Mouse (Mus musculus) lung, embryonic 14.5 days (tissue): ENCODE measurements around the gene Cacna1g. TPM values are rescaled to one million over a fixed set of nuclear protein-coding genes. Genes with fewer than 3 reads are reported as not detected.

Experiments used
- ATAC-seq: fragments of 200-750 bp; cut with Nextera tagmentation; 2 replicates; pipeline ENCODE4 v1.8.0; 2017; ENCODE audit warnings: mild to moderate bottlenecking, moderate TSS enrichment, moderate library complexity; ENCODE audit not compliant: insufficient read depth
- DNase-seq: peaks from one replicate; pipeline ENCODE4 v3.0.0-alpha.2; 2015
- H3K27ac ChIP-seq: fragments of 300-500 bp; sonication (generic); 2 replicates; pipeline ENCODE4 v1.5.1; 2014; ENCODE audit warnings: low read depth, mild to moderate bottlenecking, moderate library complexity
- H3K27me3 ChIP-seq: fragments of 300-500 bp; sonication (generic); 2 replicates; pipeline ENCODE4 v1.6.1; 2014; ENCODE audit warnings: low read length, control low read depth; ENCODE audit not compliant: insufficient read depth
- H3K36me3 ChIP-seq: fragments of 300-500 bp; sonication (generic); 2 replicates; pipeline ENCODE4 v1.6.1; 2014; ENCODE audit warnings: control low read depth; ENCODE audit not compliant: insufficient read depth
- H3K4me1 ChIP-seq: fragments of 300-500 bp; sonication (generic); 2 replicates; pipeline ENCODE4 v1.6.1; 2014; ENCODE audit warnings: antibody characterized with exemption, control low read depth; ENCODE audit not compliant: insufficient read depth
- H3K4me2 ChIP-seq: fragments of 300-500 bp; sonication (generic); 2 replicates; pipeline ENCODE4 v1.6.1; 2014; ENCODE audit warnings: mild to moderate bottlenecking
- H3K4me3 ChIP-seq: fragments of 300-500 bp; sonication (generic); 2 replicates; pipeline ENCODE4 v1.5.1; 2014; ENCODE audit warnings: low read depth, low read length
- H3K9ac ChIP-seq: fragments of 300-500 bp; sonication (generic); 2 replicates; pipeline ENCODE4 v1.6.1; 2014
- H3K9me3 ChIP-seq: fragments of 300-500 bp; sonication (generic); 2 replicates; pipeline ENCODE4 v1.6.1; 2016; ENCODE audit warnings: low read depth, low read length, control low read depth
- CTCF ChIP-seq: IDR thresholded peaks from 2 replicates; pipeline ENCODE4 v1.5.1; 2016; ENCODE audit warnings: antibody characterized with exemption, low read depth
- WGBS: fragments of 180-500 bp; shearing (Covaris S2); extraction: QIAGEN DNeasy Blood & Tissue Kit; methylation state at CpG from one replicate; pipeline ENCODE4 v1.1.7; 2014; 5-methylcytosine and 5-hydroxymethylcytosine counted together
- polyA plus RNA-seq: library from polyadenylated mRNA; unstranded; fragments of >200 nt; fragmentation: Nextera tagmentation; extraction: Ambion mirVana; gene quantifications from 2 replicates; pipeline ENCODE4 v1.2.1, GENCODE M21; 2014

Gene Cacna1g
- polyA plus RNA-seq, 1 experiment from 2014 or later: 12.9 TPM

GRCm38 (mm10) chr11:94482738-94483137 is 8.7 kb upstream of the Cacna1g start:
- Histone ChIP-seq H3K9me3 (no peaks in the 10 kb centered on the region), H3K27ac (no peak overlapping the region), H3K36me3 (no peaks in the 10 kb centered on the region), H3K4me3 (no peak overlapping the region), H3K4me1 (no peaks in the 10 kb centered on the region), H3K27me3 (0 out of 2 replicates have a peak, but pooled peaks cover 5% of the 10 kb centered on the region), H3K4me2 (no peak overlapping the region), H3K9ac (no peak overlapping the region)
- DNase-seq: no peak
- 85% methylated on average over 11 of the region's 11 CpGs for WGBS
- TF ChIP-seq CTCF: no peak
- no peak for ATAC-seq

GRCm38 (mm10) chr11:94481963-94482362 is 8.0 kb upstream of the Cacna1g start:
- WGBS: 90% methylated on average over 7 of the region's 7 CpGs
- no peaks in the 10 kb centered on the region for H3K4me1 ChIP-seq
- no peaks in the 10 kb centered on the region for H3K9me3 ChIP-seq
- no peak overlapping the region for H3K4me3 ChIP-seq
- DNase-seq (no peak), ATAC-seq (no peak)
- no peak for TF ChIP-seq CTCF
- no peak overlapping the region for H3K4me2 ChIP-seq
- H3K9ac ChIP-seq: no peak overlapping the region
- H3K27me3 ChIP-seq: 0 out of 2 replicates have a peak, but pooled peaks cover 3% of the 10 kb centered on the region
- H3K27ac ChIP-seq: no peak overlapping the region
- no peaks in the 10 kb centered on the region for H3K36me3 ChIP-seq

- no peak overlapping the region for H3K27ac ChIP-seq
Measured at GRCm38 (mm10) chr11:94480382-94480781, 6.4 kb upstream of the Cacna1g start.

GRCm38 (mm10) chr11:94477651-94478050 is 3.7 kb upstream of the Cacna1g start:
- ATAC-seq: no peak
- Histone ChIP-seq H3K4me2 (no peak overlapping the region), H3K36me3 (no peaks in the 10 kb centered on the region), H3K27me3 (peaks cover 25% of the 10 kb centered on the region), H3K9me3 (no peaks in the 10 kb centered on the region), H3K9ac (no peak overlapping the region), H3K27ac (no peak overlapping the region), H3K4me3 (no peak overlapping the region), H3K4me1 (peaks cover 9% of the 10 kb centered on the region; the same call in 1 of the 2 replicates)
- 74% methylated on average over 6 of the region's 6 CpGs for WGBS
- TF ChIP-seq CTCF: no peak
- no peak for DNase-seq

More at GRCm38 (mm10) chr11:94480382-94480781, 6.4 kb upstream of the Cacna1g start:
- WGBS: 84% methylated on average over 9 of the region's 9 CpGs
- H3K9me3 ChIP-seq: no peaks in the 10 kb centered on the region
- H3K4me3 ChIP-seq: no peak overlapping the region
- TF ChIP-seq CTCF: no peak
- peaks cover under 1% of the 10 kb centered on the region for H3K27me3 ChIP-seq
- DNase-seq (no peak), ATAC-seq (no peak)
- H3K9ac ChIP-seq: no peak overlapping the region
- no peak overlapping the region for H3K4me2 ChIP-seq
- no peaks in the 10 kb centered on the region for H3K36me3 ChIP-seq
- H3K4me1 ChIP-seq: no peaks in the 10 kb centered on the region

GRCm38 (mm10) chr11:94475722-94476121 is 1.7 kb upstream of the Cacna1g start:
- no peak for TF ChIP-seq CTCF
- no peak overlapping the region for H3K4me2 ChIP-seq
- peaks cover 36% of the 10 kb centered on the region for H3K27me3 ChIP-seq
- H3K9ac ChIP-seq: no peak overlapping the region
- no peak overlapping the region for H3K4me3 ChIP-seq
- H3K9me3 ChIP-seq: no peaks in the 10 kb centered on the region
- no peaks in the 10 kb centered on the region for H3K36me3 ChIP-seq
- H3K4me1 ChIP-seq: peaks cover 16% of the 10 kb centered on the region; the same call in 1 of the 2 replicates
- no peak overlapping the region for H3K27ac ChIP-seq
- WGBS: 18% methylated on average over 11 of the region's 11 CpGs
- no peak for ATAC-seq
- DNase-seq: peak; percentile 11

- Histone ChIP-seq H3K27me3 (peaks cover 36% of the 10 kb centered on the region), H3K36me3 (no peaks in the 10 kb centered on the region), H3K4me1 (peaks cover 19% of the 10 kb centered on the region), H3K4me3 (peak overlapping the region; percentile 72), H3K9ac (peak overlapping the region; percentile 77; the same call in 1 of the 2 replicates), H3K4me2 (peak overlapping the region; percentile 92), H3K9me3 (no peaks in the 10 kb centered on the region), H3K27ac (peak overlapping the region; percentile 91)
- DNase-seq (peak; percentile 83), ATAC-seq (no peak)
- no peak for TF ChIP-seq CTCF
- 3% methylated on average over 11 of the region's 11 CpGs for WGBS
Measured at GRCm38 (mm10) chr11:94474544-94474910, 529 bp upstream of the Cacna1g start.

- Histone ChIP-seq H3K9ac (peak overlapping the region; percentile 77), H3K27me3 (peaks cover 36% of the 10 kb centered on the region), H3K36me3 (no peaks in the 10 kb centered on the region), H3K4me1 (peaks cover 32% of the 10 kb centered on the region), H3K4me2 (peak overlapping the region; percentile 92), H3K4me3 (peak overlapping the region; percentile 72), H3K9me3 (no peaks in the 10 kb centered on the region), H3K27ac (peak overlapping the region; percentile 91)
- no peak for TF ChIP-seq CTCF
- ATAC-seq (0 out of 2 replicates have a peak, but pooled peaks have one; percentile 1), DNase-seq (peak; percentile 43)
- 1% methylated on average over 52 of the region's 52 CpGs for WGBS
Measured at GRCm38 (mm10) chr11:94472916-94473706, 887 bp downstream of the Cacna1g start.
